Mouse (Mus musculus) hindbrain, embryonic 11.5 days (tissue): ENCODE results near the gene Ssbp3. TPM values are rescaled to one million over a fixed set of nuclear protein-coding genes. Genes with fewer than 3 reads are reported as not detected.

Experiments
- ATAC-seq: fragments of 200-750 bp; cut with Nextera tagmentation; 2 replicates; pipeline ENCODE4 v1.8.0; 2017; ENCODE audit warnings: mild to moderate bottlenecking, moderate TSS enrichment, moderate library complexity; ENCODE audit not compliant: low FRiP score
- DNase-seq: peaks from one replicate; pipeline ENCODE4 v3.0.0-alpha.2; 2015; ENCODE audit warnings: low spot score
- H3K27ac ChIP-seq: fragments of 300-500 bp; sonication (generic); 2 replicates; pipeline ENCODE4 v1.5.1; 2014; ENCODE audit warnings: mild to moderate bottlenecking, low read depth, low read length
- H3K27me3 ChIP-seq: fragments of 300-500 bp; sonication (generic); 2 replicates; pipeline ENCODE4 v1.6.1; 2014; ENCODE audit warnings: mild to moderate bottlenecking, low read length, moderate library complexity, mixed read lengths; ENCODE audit not compliant: control insufficient read depth, insufficient read depth
- H3K36me3 ChIP-seq: fragments of 300-500 bp; sonication (generic); 2 replicates; pipeline ENCODE4 v1.6.1; 2014; ENCODE audit warnings: mild to moderate bottlenecking, low read length, moderate library complexity, mixed read lengths; ENCODE audit not compliant: control insufficient read depth, insufficient read depth
- H3K4me1 ChIP-seq: fragments of 300-500 bp; sonication (generic); replicated peaks from 2 replicates; pipeline ENCODE4 v1.6.1; 2014; ENCODE audit warnings: low read length, mixed read lengths; ENCODE audit not compliant: control insufficient read depth, insufficient read depth
- H3K4me2 ChIP-seq: fragments of 300-500 bp; sonication (generic); replicated peaks from 2 replicates; pipeline ENCODE4 v1.6.1; 2014; ENCODE audit warnings: mild to moderate bottlenecking, low read depth, low read length
- H3K4me3 ChIP-seq: fragments of 300-500 bp; sonication (generic); 2 replicates; pipeline ENCODE4 v1.5.1; 2014; ENCODE audit warnings: low read depth, low read length
- H3K9ac ChIP-seq: fragments of 300-500 bp; sonication (generic); 2 replicates; pipeline ENCODE4 v1.6.1; 2014; ENCODE audit warnings: low read depth, low read length
- H3K9me3 ChIP-seq: fragments of 300-500 bp; sonication (generic); 2 replicates; pipeline ENCODE4 v1.6.1; 2016; ENCODE audit warnings: low read length; ENCODE audit not compliant: control insufficient read depth
- WGBS: fragments of 180-500 bp; shearing (Covaris S2); extraction: QIAGEN DNeasy Blood & Tissue Kit; methylation state at CpG from one replicate; pipeline ENCODE4 v1.1.7; 2014; 5-methylcytosine and 5-hydroxymethylcytosine counted together
- polyA plus RNA-seq: library from polyadenylated mRNA; unstranded; fragments of >200 nt; fragmentation: Nextera tagmentation; extraction: Ambion mirVana; gene quantifications from 2 replicates; pipeline ENCODE4 v1.2.1, GENCODE M21; 2014

Gene Ssbp3
- polyA plus RNA-seq, 1 experiment from 2014 or later, result 159 TPM

DNA sequence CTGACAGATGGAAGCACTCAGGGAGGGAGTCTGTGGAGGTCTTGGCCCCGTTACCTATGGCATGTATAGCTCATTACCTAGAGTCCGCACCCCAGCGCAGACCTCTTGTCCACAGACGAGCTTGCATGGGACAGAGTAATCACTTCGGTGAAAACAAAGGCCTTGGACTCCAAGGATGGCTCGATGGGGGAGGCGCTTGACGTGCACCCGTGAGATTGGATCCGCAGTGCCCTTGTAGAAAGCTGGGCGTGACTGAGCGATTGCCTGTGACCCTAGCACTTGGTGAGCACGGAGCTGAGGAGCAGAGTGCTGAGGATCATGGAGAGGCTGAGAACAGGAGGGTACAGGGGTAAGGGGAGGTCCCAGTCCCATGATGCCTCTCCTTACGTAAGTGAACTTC is 181.2 kb downstream of the Ssbp3 start:
- Histone ChIP-seq H3K9ac (no peak overlapping the region), H3K4me2 (no peak overlapping the region), H3K27me3 (no peaks in the 10 kb centered on the region), H3K36me3 (no peaks in the 10 kb centered on the region), H3K9me3 (no peaks in the 10 kb centered on the region), H3K4me3 (no peak overlapping the region), H3K4me1 (peaks cover 4% of the 10 kb centered on the region), H3K27ac (no peak overlapping the region)
- 82% methylated on average over 14 of the region's 14 CpGs for WGBS
- DNase-seq (no peak), ATAC-seq (no peak)

GRCm38 (mm10) chr4:107094484-107095187 is 184.1 kb downstream of the Ssbp3 start:
- Histone ChIP-seq H3K27me3 (no peaks in the 10 kb centered on the region), H3K27ac (no peak overlapping the region), H3K9me3 (no peaks in the 10 kb centered on the region), H3K4me2 (no peak overlapping the region), H3K36me3 (no peaks in the 10 kb centered on the region), H3K4me1 (peaks cover 4% of the 10 kb centered on the region), H3K9ac (no peak overlapping the region), H3K4me3 (no peak overlapping the region)
- ATAC-seq, result no peak
- DNase-seq, result peak; percentile 37
- 77% methylated on average over 16 of the region's 16 CpGs for WGBS

GRCm38 (mm10) chr4:107096043-107096442 is 185.5 kb downstream of the Ssbp3 start:
- peak; percentile 51 for ATAC-seq
- peak overlapping the region; percentile 51 for H3K27ac ChIP-seq
- 32% methylated on average over 6 of the region's 6 CpGs for WGBS
- H3K9me3 ChIP-seq, result no peaks in the 10 kb centered on the region
- H3K36me3 ChIP-seq, result no peaks in the 10 kb centered on the region
- no peak overlapping the region for H3K4me2 ChIP-seq
- no peaks in the 10 kb centered on the region for H3K27me3 ChIP-seq
- no peak overlapping the region for H3K9ac ChIP-seq
- H3K4me3 ChIP-seq, result no peak overlapping the region
- peak; percentile 39 for DNase-seq
- H3K4me1 ChIP-seq, result peaks cover 4% of the 10 kb centered on the region

DNA sequence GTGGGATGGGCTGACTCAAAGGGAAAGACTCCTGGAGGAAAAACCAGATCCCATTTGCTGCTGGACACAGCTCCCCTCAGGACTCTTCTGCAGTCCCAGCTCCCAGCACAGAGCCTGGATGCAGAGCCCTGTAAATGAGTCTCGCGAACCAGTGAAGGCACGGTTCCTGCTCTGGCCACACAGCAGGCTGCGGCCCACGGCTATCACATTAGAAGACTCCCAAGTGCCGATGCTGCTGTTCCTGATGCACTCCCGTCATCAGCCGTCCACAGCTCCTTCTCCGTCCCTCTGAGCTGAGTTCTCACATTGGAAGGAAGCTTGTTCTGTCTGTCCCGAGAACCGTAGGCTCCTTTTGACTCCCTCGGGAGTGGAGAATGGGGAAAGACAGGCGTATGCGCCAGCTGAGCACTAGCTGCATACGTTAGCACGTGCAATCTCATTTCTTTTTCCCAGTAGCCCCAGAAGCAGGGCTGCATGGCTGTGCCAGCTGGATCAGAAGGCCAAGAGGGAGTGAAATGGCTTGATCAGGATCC is 186.4 kb downstream of the Ssbp3 start, which contains the start of gene Cdcp2:
Gene Cdcp2 (plus strand): TSS at position 51 of the 533 bp plus-strand sequence.
- Histone ChIP-seq H3K9ac (no peak within 1 kb of the TSS), H3K27me3 (no peaks in the 10 kb centered on the region), H3K4me2 (no peak within 1 kb of the TSS), H3K4me1 (peaks cover 4% of the 10 kb centered on the region), H3K27ac (peak within 1 kb of the TSS; percentile 52), H3K4me3 (no peak within 1 kb of the TSS), H3K36me3 (no peaks in the 10 kb centered on the region), H3K9me3 (no peaks in the 10 kb centered on the region)
- ATAC-seq (0 out of 2 replicates have a peak, but pooled peaks have one; percentile 32), DNase-seq (peak; percentile 48)
- WGBS, result 48% methylated on average over 16 of the region's 16 CpGs

- Histone ChIP-seq H3K9me3 (no peaks in the 10 kb centered on the region), H3K9ac (no peak overlapping the region), H3K27me3 (no peaks in the 10 kb centered on the region), H3K36me3 (no peaks in the 10 kb centered on the region), H3K4me3 (no peak overlapping the region), H3K4me2 (no peak overlapping the region), H3K4me1 (peaks cover 4% of the 10 kb centered on the region), H3K27ac (peak overlapping the region; percentile 52)
- WGBS, result 53% methylated on average over 15 of the region's 15 CpGs
- no peak for DNase-seq
- ATAC-seq, result no peak
Measured at GRCm38 (mm10) chr4:107097871-107098270, 187.4 kb downstream of the Ssbp3 start.

- no peak overlapping the region for H3K4me3 ChIP-seq
Measured at GRCm38 (mm10) chr4:107098375-107098774, 187.9 kb downstream of the Ssbp3 start.

DNA sequence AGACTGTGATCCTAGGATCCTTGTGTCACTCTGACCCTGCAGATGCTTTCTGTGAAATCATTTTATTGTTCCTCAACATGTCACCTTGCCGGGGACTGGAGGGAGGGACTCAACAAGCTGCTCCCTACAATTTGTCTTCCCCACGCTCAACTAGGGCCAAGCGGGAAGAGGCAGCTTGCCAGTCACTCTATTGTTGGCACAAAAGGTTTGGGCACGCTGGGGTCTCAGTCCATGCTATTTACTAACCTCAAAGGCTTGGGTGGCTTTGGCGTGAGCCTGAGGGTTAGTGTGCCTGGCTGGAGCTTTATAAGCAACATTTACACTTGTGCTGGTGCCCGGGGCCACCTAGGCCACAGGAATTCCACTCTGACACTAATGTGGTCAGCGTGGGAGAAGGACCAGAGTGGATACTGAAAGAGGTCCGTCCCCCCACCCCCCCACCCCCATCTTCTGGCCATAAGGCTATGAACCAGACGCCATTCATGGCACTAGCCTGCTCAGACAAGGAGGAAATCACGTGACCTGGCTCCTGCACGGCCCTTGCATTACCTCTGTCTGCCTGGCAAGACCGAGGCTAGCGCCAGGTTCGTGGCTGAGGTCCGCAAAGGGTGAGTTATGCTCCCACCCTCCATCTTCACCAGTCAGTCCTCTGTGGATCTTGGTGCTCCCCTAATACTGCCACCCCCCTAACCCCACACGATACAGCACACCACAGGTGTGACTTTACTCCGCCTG is 188.5 kb downstream of the Ssbp3 start:
- DNase-seq (no peak), ATAC-seq (no peak)
- H3K4me3 ChIP-seq, result no peak overlapping the region
- H3K4me1 ChIP-seq, result peaks cover 4% of the 10 kb centered on the region
- H3K36me3 ChIP-seq, result no peaks in the 10 kb centered on the region
- H3K27ac ChIP-seq, result no peak overlapping the region
- 80% methylated on average over 17 of the region's 17 CpGs for WGBS
- H3K9me3 ChIP-seq, result no peaks in the 10 kb centered on the region
- H3K27me3 ChIP-seq, result no peaks in the 10 kb centered on the region
- no peak overlapping the region for H3K4me2 ChIP-seq
- no peak overlapping the region for H3K9ac ChIP-seq

More at GRCm38 (mm10) chr4:107098375-107098774, 187.9 kb downstream of the Ssbp3 start:
- Histone ChIP-seq H3K9me3 (no peaks in the 10 kb centered on the region), H3K4me1 (peaks cover 4% of the 10 kb centered on the region), H3K9ac (no peak overlapping the region), H3K27me3 (no peaks in the 10 kb centered on the region), H3K27ac (no peak overlapping the region), H3K36me3 (no peaks in the 10 kb centered on the region), H3K4me2 (no peak overlapping the region)
- WGBS, result 53% methylated on average over 10 of the region's 10 CpGs
- no peak for DNase-seq
- no peak for ATAC-seq
